Mouse (Mus musculus) adipocyte (in vitro differentiated cells): Measurements from ENCODE around the gene Eps8l2.

Experiments used
- DNase-seq: peaks from one replicate; pipeline ENCODE4 v3.0.0-alpha.2; 2016; ENCODE audit warnings: low spot score

Eps8l2 gene

GRCm38 (mm10) chr7:141328373-141328990 is 10.2 kb upstream of the Eps8l2 start:
- DNase-seq: peak; percentile 14

DNA sequence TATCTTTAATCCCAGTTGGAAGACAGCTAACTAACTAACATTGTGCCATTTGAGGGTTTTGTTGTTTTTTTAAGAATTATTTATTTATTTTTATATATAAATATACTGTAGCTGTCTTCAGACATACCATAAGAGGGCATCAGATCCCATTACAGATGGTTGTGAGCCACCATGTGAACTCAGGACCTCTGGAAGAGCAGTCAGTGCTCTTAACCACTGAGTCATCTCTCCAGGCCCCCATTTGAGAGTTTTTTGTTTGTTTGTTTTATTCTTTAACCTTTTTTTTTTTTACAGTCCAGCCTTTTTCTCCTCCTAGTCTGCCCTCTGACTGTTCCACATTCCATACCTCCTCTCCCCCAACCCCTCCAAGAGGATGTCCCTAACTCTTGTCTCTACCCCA is 8.0 kb upstream of the Eps8l2 start:
- DNase-seq: no peak

GRCm38 (mm10) chr7:141331990-141332389 is 6.7 kb upstream of the Eps8l2 start:
- DNase-seq: no peak

- DNase-seq: no peak
These were observed 3.6 kb upstream of the Eps8l2 start for GRCm38 (mm10) chr7:141335044-141335579.

DNA sequence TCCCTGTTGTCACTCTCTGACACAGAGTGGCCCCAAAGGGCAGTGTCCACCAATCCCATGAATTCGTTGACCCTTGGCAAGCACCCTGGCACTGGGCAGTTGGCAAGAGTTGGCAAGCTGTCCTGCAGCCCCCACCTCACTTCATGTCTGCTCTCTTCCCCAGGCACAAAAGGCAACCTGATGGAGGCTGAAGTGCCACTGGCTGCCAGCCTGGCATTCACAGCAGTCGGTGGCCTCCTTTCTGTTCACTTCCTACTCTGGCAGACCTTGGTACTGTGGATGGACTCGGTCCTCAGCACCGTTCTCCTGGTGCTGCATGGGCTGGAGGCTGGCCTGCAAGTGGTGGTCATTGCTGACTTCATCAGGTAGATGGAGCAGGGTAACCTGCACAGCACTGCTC is 3.0 kb upstream of the Eps8l2 start:
- DNase-seq: no peak

DNA sequence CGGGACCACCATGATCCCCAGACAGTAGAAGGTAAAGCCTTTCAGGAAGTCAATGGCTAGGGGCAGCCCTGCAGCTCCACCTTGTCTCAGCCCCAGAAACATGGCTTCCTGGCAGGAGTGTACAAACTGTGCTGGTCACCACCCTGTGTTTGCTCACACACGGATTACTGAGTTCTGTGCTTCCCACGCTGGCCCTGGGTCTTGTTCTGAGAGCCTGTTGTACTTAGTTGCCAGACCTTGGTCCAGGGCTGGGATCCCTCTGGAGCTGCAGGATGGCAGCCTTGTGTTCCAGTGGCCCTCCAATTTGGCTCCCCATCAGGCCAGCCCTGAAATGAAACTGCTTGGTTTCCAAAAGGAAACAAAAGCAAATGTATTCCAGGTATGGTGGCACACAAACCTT is 2.4 kb upstream of the Eps8l2 start:
- no peak for DNase-seq

DNA sequence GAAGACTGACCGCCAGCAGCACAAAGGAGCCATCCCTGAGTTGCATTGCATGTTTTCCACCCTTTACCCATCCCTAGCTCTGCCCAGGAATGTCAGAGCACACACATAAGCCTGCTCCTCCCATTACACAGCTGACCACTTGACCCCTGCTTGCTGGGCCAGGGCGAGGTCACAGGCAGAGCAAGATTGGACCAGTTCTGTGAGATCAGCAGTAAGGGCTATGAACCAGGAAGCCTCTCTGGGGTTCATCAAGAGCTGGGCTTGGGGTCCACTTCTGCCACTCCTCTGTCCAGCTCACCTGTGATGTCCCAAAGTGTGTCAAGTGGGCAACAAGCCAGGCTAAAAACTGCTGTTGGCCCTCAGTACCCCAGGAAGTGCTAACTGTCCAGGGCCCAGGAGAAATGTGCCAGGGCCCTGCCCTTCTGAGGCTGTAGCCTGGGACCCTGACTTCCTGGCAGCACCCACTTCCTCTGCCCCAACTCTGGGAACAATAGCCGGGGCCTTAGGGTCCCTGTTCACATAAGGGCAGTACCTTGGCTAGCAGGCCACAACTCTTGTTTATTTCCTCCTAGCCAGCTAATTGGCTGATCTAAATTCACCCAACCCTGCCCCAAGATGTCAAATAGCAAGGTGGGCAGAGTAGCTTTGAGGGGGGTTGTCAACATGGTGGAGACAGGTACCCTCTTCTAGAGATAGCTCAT is 814 bp upstream of the Eps8l2 start:
- DNase-seq: peak; percentile 16

DNA sequence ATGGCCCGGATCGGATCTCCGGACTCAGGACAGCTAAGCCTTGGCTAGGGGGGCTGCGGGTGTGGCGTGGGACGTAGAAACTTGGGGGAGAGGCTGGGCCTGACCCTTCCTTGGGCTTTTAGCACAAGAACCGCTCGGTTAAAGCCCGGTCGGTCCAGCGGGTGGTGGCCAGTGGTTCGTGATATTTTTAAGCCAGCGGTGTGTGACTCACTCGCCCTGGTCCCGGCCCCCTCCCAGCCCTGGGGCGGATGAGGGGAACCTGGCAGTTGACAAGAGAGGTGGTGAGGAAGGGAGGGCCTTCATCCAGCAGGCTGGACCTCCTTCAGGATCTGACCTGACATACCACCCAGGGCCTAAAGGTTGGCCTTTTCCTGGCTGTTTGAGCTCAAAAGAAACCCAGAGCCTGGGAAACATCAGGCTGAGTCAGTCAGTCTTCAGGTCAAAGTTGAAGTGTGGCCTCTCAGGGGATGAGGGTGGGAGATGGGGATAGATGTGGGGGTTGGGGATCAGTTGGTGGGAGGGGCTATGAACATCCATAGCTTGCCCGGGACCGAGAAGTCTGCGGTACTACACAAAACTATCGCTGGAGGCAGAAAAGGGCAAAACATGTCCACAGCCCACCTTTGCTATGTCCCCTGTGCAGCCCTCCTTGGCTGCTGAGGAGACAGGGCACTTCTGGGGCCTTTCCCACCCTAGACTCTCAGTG is 688 bp downstream of the Eps8l2 start:
- no peak for DNase-seq

- no peak for DNase-seq
These were observed 1.3 kb downstream of the Eps8l2 start for GRCm38 (mm10) chr7:141340023-141340422.

- no peak for DNase-seq
These were observed 1.8 kb downstream of the Eps8l2 start for GRCm38 (mm10) chr7:141340476-141340875.

- no peak for DNase-seq
These were observed 3.1 kb downstream of the Eps8l2 start for GRCm38 (mm10) chr7:141341689-141342226.

GRCm38 (mm10) chr7:141343230-141343629 is 4.5 kb downstream of the Eps8l2 start:
- peak; percentile 34 for DNase-seq

DNA sequence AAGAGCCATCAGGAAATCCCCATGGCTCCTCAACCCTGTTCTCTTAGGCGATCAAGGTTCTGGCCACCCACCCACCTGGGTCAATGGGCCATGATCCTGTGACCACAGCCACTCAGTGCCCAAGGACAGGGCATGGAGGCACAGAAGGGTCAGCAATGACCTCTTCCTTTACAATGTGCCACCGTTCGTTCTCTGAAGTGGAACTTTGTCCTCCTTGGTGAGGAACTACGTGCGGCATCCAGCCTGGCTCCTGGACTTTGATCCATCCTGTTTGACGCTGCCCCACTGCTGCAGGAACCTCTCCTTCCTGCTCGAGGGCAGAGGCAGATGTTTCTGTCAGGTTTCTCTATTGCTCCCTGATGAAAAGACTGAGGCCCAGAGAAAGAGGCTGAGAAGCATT is 5.0 kb downstream of the Eps8l2 start:
- DNase-seq: no peak

DNA sequence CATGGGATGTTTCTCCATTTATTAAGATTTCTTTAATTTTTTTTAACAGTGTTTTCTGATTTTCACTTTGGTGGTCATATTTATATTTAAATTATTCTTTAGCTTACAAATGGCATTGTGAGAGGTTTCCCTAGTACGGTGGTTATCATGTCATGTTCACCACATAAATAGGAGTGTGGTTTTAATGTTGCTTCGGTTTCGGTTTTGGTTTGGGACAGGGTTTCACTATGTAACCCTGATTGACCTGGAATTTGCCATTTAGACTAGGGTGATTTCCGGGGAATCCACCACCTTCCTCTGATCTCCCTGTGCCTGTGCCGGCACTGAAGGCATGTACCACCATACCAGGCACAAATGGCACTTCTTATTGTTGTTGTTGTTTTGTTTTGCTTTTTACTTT is 6.1 kb downstream of the Eps8l2 start:
- no peak for DNase-seq

- DNase-seq: no peak
These were observed 12.4 kb downstream of the Eps8l2 start for GRCm38 (mm10) chr7:141351061-141351460.

DNA sequence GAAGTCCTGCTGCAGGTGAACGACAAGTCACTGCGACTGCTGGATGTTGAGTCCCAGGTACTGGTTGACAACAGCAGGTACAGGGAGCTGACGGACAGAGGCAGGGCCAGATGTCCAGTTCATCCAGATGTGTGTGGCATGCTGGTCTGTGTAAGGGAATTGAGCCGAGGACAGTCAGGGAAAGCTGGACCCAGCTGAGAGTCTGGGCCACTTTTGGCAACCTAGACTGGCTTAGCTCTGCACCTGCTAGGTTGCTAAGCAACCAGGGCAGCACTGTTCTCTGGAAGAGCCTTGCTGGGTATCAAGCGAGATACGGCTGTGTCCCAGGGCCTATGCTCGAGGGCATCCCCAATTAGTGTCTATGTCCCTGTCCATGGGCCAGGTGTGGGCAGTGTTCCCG is 16.4 kb downstream of the Eps8l2 start:
- no peak for DNase-seq

- no peak for DNase-seq
These were observed 17.1 kb downstream of the Eps8l2 start for GRCm38 (mm10) chr7:141355626-141356326.

DNA sequence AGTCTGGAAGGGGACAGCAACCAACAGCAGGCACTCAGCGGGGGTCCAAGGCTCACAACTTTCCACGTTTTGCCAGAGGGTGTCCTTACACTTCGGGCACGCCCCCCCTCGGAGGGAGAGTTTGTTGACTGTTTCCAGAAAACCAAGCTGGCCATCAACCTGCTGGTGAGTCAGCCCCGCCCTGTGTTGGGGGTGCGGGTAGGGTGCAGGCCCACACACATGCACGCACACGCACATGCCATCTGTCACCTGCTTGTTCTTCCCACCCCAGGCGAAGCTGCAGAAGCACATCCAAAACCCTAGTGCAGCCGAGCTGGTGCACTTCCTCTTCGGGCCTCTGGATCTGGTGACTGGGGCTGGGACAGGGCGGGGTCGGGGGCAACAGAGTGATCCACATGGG is 18.3 kb downstream of the Eps8l2 start:
- no peak for DNase-seq

DNA sequence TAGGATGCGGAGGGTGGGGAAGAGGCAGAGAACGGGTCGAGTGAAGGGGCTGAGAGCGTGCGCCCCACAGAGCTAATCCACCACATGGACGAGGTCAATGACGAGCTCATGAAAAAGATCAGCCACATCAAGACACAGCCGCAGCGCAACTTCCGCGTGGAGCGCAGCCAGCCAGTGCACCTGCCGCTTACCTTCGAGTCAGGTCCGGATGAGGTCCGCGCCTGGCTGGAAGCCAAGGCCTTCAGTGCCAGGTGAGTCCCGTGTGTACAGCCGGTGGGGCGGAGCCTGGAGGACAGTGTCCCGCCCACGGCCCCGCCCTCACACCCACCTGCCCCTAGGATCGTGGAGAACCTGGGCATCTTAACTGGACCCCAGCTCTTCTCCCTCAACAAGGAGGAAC is 22.8 kb downstream of the Eps8l2 start:
- DNase-seq: no peak

- peak; percentile 81 for DNase-seq
These were observed 24.5 kb downstream of the Eps8l2 start for GRCm38 (mm10) chr7:141363106-141363751.

- no peak for DNase-seq
These were observed 25.1 kb downstream of the Eps8l2 start for GRCm38 (mm10) chr7:141363752-141364125.
